Mouse (Mus musculus): ENCODE results near the gene Ctsl.

DNA sequence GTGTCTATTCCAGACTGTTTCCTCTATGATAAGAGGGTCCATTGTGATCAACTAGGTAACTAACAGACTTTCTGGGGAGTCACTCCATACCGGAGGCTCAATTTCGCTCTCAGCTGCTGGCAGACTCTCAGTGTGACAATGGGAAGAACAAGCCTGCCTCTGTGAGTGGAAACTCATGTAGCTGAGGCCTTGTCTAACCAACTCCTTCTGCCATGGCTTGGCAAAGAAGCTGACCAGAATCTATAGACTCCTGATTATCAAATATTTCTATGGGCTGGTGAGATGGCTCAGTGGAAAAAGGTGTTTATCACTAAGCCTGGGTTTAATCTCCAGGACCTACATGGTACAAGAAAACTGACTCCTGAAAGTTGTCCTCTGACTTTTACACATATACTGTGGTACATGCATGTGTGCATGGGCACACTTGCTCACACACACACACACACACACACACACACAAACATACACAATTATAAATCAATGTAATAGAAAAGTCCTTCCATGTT, 42.1 kb upstream of the Ctsl start:
- TF ChIP-seq CTCF (IDR thresholded peaks at IDR 0.05; ENCODE audit: low read depth): no peak
- no peak for TF ChIP-seq EP300 (IDR thresholded peaks at IDR 0.05; ENCODE audit: low read depth)

Data from heart, postnatal 0 days (tissue).